Mouse (Mus musculus): ENCODE measurements around the gene Enox1. TPM values are rescaled to one million over a fixed set of nuclear protein-coding genes. Genes with fewer than 3 reads are reported as not detected.

Gene Enox1
- polyA plus RNA-seq, 1 experiment from 2014 or later = 1.9 TPM

GRCm38 (mm10) chr14:77670945-77671344, 514.4 kb downstream of the Enox1 start:
- Histone ChIP-seq H3K27me3 (replicated peaks; ENCODE audit: control insufficient read depth, insufficient read depth, low read length) (no peaks in the 10 kb centered on the region), H3K9ac (ENCODE audit: low read depth, low read length) (no peak overlapping the region), H3K4me3 (ENCODE audit: low read depth, low read length) (no peak overlapping the region), H3K4me2 (replicated peaks; ENCODE audit: low read depth) (no peak overlapping the region), H3K4me1 (replicated peaks; ENCODE audit: control insufficient read depth, insufficient read depth, low read length) (peaks cover 6% of the 10 kb centered on the region; the same call in 1 of the 2 replicates), H3K9me3 (ENCODE audit: control insufficient read depth) (no peaks in the 10 kb centered on the region), H3K27ac (ENCODE audit: low read depth, low read length) (no peak overlapping the region), H3K36me3 (ENCODE audit: control insufficient read depth, insufficient read depth) (no peaks in the 10 kb centered on the region)
- no peak for ATAC-seq
- WGBS = 77% methylated on average over 5 of the region's 5 CpGs
- TF ChIP-seq CTCF (IDR thresholded peaks at IDR 0.05; ENCODE audit: low read depth) = no peak

- H3K4me3 ChIP-seq (ENCODE audit: low read depth, low read length) = no peak overlapping the region
- 76% methylated on average over 11 of the region's 11 CpGs for WGBS
Measured at GRCm38 (mm10) chr14:77671961-77672360, 515.4 kb downstream of the Enox1 start.

GRCm38 (mm10) chr14:77673138-77673537, 516.6 kb downstream of the Enox1 start:
- no peak for ATAC-seq
- 8% methylated on average over 8 of the region's 8 CpGs for WGBS
- TF ChIP-seq CTCF (IDR thresholded peaks at IDR 0.05; ENCODE audit: low read depth) = no peak; the same call in 1 of the 2 replicates
- Histone ChIP-seq H3K9ac (ENCODE audit: low read depth, low read length) (no peak overlapping the region), H3K27me3 (replicated peaks; ENCODE audit: control insufficient read depth, insufficient read depth, low read length) (no peaks in the 10 kb centered on the region), H3K4me1 (replicated peaks; ENCODE audit: control insufficient read depth, insufficient read depth, low read length) (peaks cover 6% of the 10 kb centered on the region; the same call in 1 of the 2 replicates), H3K36me3 (ENCODE audit: control insufficient read depth, insufficient read depth) (no peaks in the 10 kb centered on the region), H3K27ac (ENCODE audit: low read depth, low read length) (no peak overlapping the region), H3K4me2 (replicated peaks; ENCODE audit: low read depth) (no peak overlapping the region; the same call in 1 of the 2 replicates), H3K9me3 (ENCODE audit: control insufficient read depth) (no peaks in the 10 kb centered on the region), H3K4me3 (ENCODE audit: low read depth, low read length) (no peak overlapping the region)

More at GRCm38 (mm10) chr14:77671961-77672360, 515.4 kb downstream of the Enox1 start:
- H3K27me3 ChIP-seq (replicated peaks; ENCODE audit: control insufficient read depth, insufficient read depth, low read length) = no peaks in the 10 kb centered on the region
- no peak for TF ChIP-seq CTCF (IDR thresholded peaks at IDR 0.05; ENCODE audit: low read depth)
- H3K9me3 ChIP-seq (ENCODE audit: control insufficient read depth) = no peaks in the 10 kb centered on the region
- H3K27ac ChIP-seq (ENCODE audit: low read depth, low read length) = no peak overlapping the region
- peaks cover 6% of the 10 kb centered on the region; the same call in 1 of the 2 replicates for H3K4me1 ChIP-seq (replicated peaks; ENCODE audit: control insufficient read depth, insufficient read depth, low read length)
- no peak for ATAC-seq
- no peak overlapping the region for H3K9ac ChIP-seq (ENCODE audit: low read depth, low read length)
- H3K4me2 ChIP-seq (replicated peaks; ENCODE audit: low read depth) = no peak overlapping the region
- H3K36me3 ChIP-seq (ENCODE audit: control insufficient read depth, insufficient read depth) = no peaks in the 10 kb centered on the region

GRCm38 (mm10) chr14:77677951-77678350, 521.4 kb downstream of the Enox1 start:
- Histone ChIP-seq H3K4me1 (replicated peaks; ENCODE audit: control insufficient read depth, insufficient read depth, low read length) (peaks cover 3% of the 10 kb centered on the region; the same call in 1 of the 2 replicates), H3K4me3 (ENCODE audit: low read depth, low read length) (no peak overlapping the region), H3K36me3 (ENCODE audit: control insufficient read depth, insufficient read depth) (no peaks in the 10 kb centered on the region), H3K4me2 (replicated peaks; ENCODE audit: low read depth) (no peak overlapping the region), H3K27me3 (replicated peaks; ENCODE audit: control insufficient read depth, insufficient read depth, low read length) (no peaks in the 10 kb centered on the region), H3K27ac (ENCODE audit: low read depth, low read length) (no peak overlapping the region), H3K9me3 (ENCODE audit: control insufficient read depth) (no peaks in the 10 kb centered on the region), H3K9ac (ENCODE audit: low read depth, low read length) (no peak overlapping the region)
- ATAC-seq = no peak
- TF ChIP-seq CTCF (IDR thresholded peaks at IDR 0.05; ENCODE audit: low read depth) = no peak
- WGBS = 69% methylated on average over 7 of the region's 7 CpGs

GRCm38 (mm10) chr14:77679877-77680276, 523.3 kb downstream of the Enox1 start:
- H3K9me3 ChIP-seq (ENCODE audit: control insufficient read depth) = no peaks in the 10 kb centered on the region
- H3K4me1 ChIP-seq (replicated peaks; ENCODE audit: control insufficient read depth, insufficient read depth, low read length) = no peaks in the 10 kb centered on the region
- no peaks in the 10 kb centered on the region for H3K36me3 ChIP-seq (ENCODE audit: control insufficient read depth, insufficient read depth)
- H3K9ac ChIP-seq (ENCODE audit: low read depth, low read length) = no peak overlapping the region
- no peak for TF ChIP-seq CTCF (IDR thresholded peaks at IDR 0.05; ENCODE audit: low read depth)
- 75% methylated on average over 9 of the region's 9 CpGs for WGBS
- H3K27me3 ChIP-seq (replicated peaks; ENCODE audit: control insufficient read depth, insufficient read depth, low read length) = no peaks in the 10 kb centered on the region
- H3K27ac ChIP-seq (ENCODE audit: low read depth, low read length) = no peak overlapping the region
- no peak overlapping the region for H3K4me3 ChIP-seq (ENCODE audit: low read depth, low read length)
- no peak for ATAC-seq
- no peak overlapping the region for H3K4me2 ChIP-seq (replicated peaks; ENCODE audit: low read depth)

GRCm38 (mm10) chr14:77682888-77683555, 526.5 kb downstream of the Enox1 start:
- Histone ChIP-seq H3K4me3 (ENCODE audit: low read depth, low read length) (no peak overlapping the region), H3K27ac (ENCODE audit: low read depth, low read length) (no peak overlapping the region), H3K4me2 (replicated peaks; ENCODE audit: low read depth) (no peak overlapping the region), H3K4me1 (replicated peaks; ENCODE audit: control insufficient read depth, insufficient read depth, low read length) (no peaks in the 10 kb centered on the region), H3K27me3 (replicated peaks; ENCODE audit: control insufficient read depth, insufficient read depth, low read length) (no peaks in the 10 kb centered on the region), H3K36me3 (ENCODE audit: control insufficient read depth, insufficient read depth) (no peaks in the 10 kb centered on the region), H3K9me3 (ENCODE audit: control insufficient read depth) (no peaks in the 10 kb centered on the region), H3K9ac (ENCODE audit: low read depth, low read length) (no peak overlapping the region)
- TF ChIP-seq CTCF (IDR thresholded peaks at IDR 0.05; ENCODE audit: low read depth) = no peak
- WGBS = 92% methylated on average over 10 of the region's 10 CpGs
- no peak for ATAC-seq

Measured in intestine, postnatal 0 days (tissue).